Mouse (Mus musculus): ENCODE results near the gene Tmem216. TPM values are rescaled to one million over a fixed set of nuclear protein-coding genes. Genes with fewer than 3 reads are reported as not detected.

Tmem216 gene
- polyA plus RNA-seq, 1 experiment from 2014 or later: 68.6 TPM

GRCm38 (mm10) chr19:10510759-10511330 lies 45.2 kb downstream of the Tmem216 start:
- no peak overlapping the region for H3K4me3 ChIP-seq
- no peak for DNase-seq (ENCODE audit: low spot score)
- no peaks in the 10 kb centered on the region for H3K27me3 ChIP-seq (replicated peaks; ENCODE audit: low read depth, poor library complexity, severe bottlenecking)
- H3K4me1 ChIP-seq: no peaks in the 10 kb centered on the region
- no peaks in the 10 kb centered on the region for H3K9me3 ChIP-seq
- 84% methylated on average over 6 of the region's 6 CpGs for whole genome bisulfite sequencing
- peaks cover 71% of the 10 kb centered on the region for H3K36me3 ChIP-seq (replicated peaks)
- H3K27ac ChIP-seq (replicated peaks): no peak overlapping the region

- Histone ChIP-seq H3K27me3 (replicated peaks; ENCODE audit: low read depth, poor library complexity, severe bottlenecking) (no peaks in the 10 kb centered on the region), H3K4me3 (no peak overlapping the region), H3K9me3 (no peaks in the 10 kb centered on the region), H3K27ac (replicated peaks) (no peak overlapping the region), H3K36me3 (replicated peaks) (peaks cover 78% of the 10 kb centered on the region), H3K4me1 (no peaks in the 10 kb centered on the region; the same call in 1 of the 2 replicates)
- DNase-seq (ENCODE audit: low spot score): peak; percentile 63
- WGBS: 9% methylated on average over 4 of the region's 4 CpGs
These were observed 53.5 kb downstream of the Tmem216 start for GRCm38 (mm10) chr19:10502571-10502970.

- H3K4me1 ChIP-seq: no peaks in the 10 kb centered on the region; the same call in 1 of the 2 replicates
- no peak overlapping the region for H3K4me3 ChIP-seq
- no peaks in the 10 kb centered on the region for H3K27me3 ChIP-seq (replicated peaks; ENCODE audit: low read depth, poor library complexity, severe bottlenecking)
- 93% methylated on average over 8 of the region's 8 CpGs for WGBS
- no peak for DNase-seq (ENCODE audit: low spot score)
- H3K36me3 ChIP-seq (replicated peaks): peaks cover 59% of the 10 kb centered on the region
- no peak overlapping the region for H3K27ac ChIP-seq (replicated peaks)
- no peaks in the 10 kb centered on the region for H3K9me3 ChIP-seq
These were observed 55.5 kb downstream of the Tmem216 start for GRCm38 (mm10) chr19:10500581-10500980.

GRCm38 (mm10) chr19:10497512-10498160 lies 58.4 kb downstream of the Tmem216 start:
- H3K4me1 ChIP-seq: no peaks in the 10 kb centered on the region; the same call in 1 of the 2 replicates
- H3K27me3 ChIP-seq (replicated peaks; ENCODE audit: low read depth, poor library complexity, severe bottlenecking): no peaks in the 10 kb centered on the region
- no peak for DNase-seq (ENCODE audit: low spot score)
- H3K9me3 ChIP-seq: no peaks in the 10 kb centered on the region
- peaks cover 38% of the 10 kb centered on the region for H3K36me3 ChIP-seq (replicated peaks)
- H3K4me3 ChIP-seq: no peak overlapping the region
- H3K27ac ChIP-seq (replicated peaks): no peak overlapping the region
- 62% methylated on average over 8 of the region's 8 CpGs for WGBS

GRCm38 (mm10) chr19:10496976-10497375 lies 59.1 kb downstream of the Tmem216 start:
- WGBS: 68% methylated on average over 2 of the region's 2 CpGs
- Histone ChIP-seq H3K27ac (replicated peaks) (no peak overlapping the region), H3K36me3 (replicated peaks) (peaks cover 32% of the 10 kb centered on the region), H3K27me3 (replicated peaks; ENCODE audit: low read depth, poor library complexity, severe bottlenecking) (no peaks in the 10 kb centered on the region), H3K4me1 (no peaks in the 10 kb centered on the region), H3K9me3 (no peaks in the 10 kb centered on the region), H3K4me3 (no peak overlapping the region)
- DNase-seq (ENCODE audit: low spot score): no peak

- H3K9me3 ChIP-seq: no peaks in the 10 kb centered on the region
- no peak overlapping the region for H3K4me3 ChIP-seq
- 90% methylated on average over 1 of the region's 1 CpGs for whole genome bisulfite sequencing
- no peak for DNase-seq (ENCODE audit: low spot score)
- no peaks in the 10 kb centered on the region for H3K4me1 ChIP-seq
- no peak overlapping the region for H3K27ac ChIP-seq (replicated peaks)
- H3K27me3 ChIP-seq (replicated peaks; ENCODE audit: low read depth, poor library complexity, severe bottlenecking): no peaks in the 10 kb centered on the region
- peaks cover 18% of the 10 kb centered on the region for H3K36me3 ChIP-seq (replicated peaks)
These were observed 60.4 kb downstream of the Tmem216 start for GRCm38 (mm10) chr19:10495670-10496069.

GRCm38 (mm10) chr19:10486264-10486738 lies 69.7 kb downstream of the Tmem216 start:
- H3K4me1 ChIP-seq: peaks cover 13% of the 10 kb centered on the region
- no peaks in the 10 kb centered on the region for H3K9me3 ChIP-seq
- peak; percentile 70 for DNase-seq (ENCODE audit: low spot score)
- no peak overlapping the region for H3K4me3 ChIP-seq
- 24% methylated on average over 9 of the region's 9 CpGs for WGBS
- H3K27ac ChIP-seq (replicated peaks): no peak overlapping the region
- H3K36me3 ChIP-seq (replicated peaks): no peaks in the 10 kb centered on the region
- peaks cover 8% of the 10 kb centered on the region; the same call in 1 of the 2 replicates for H3K27me3 ChIP-seq (replicated peaks; ENCODE audit: low read depth, poor library complexity, severe bottlenecking)

Other genes starting within 250 kb of the Tmem216 start
- 0.44 and 0.64 TPM in 2 replicates for gene Syt7, start 167.1 kb downstream of the Tmem216 start, polyA plus RNA-seq (2016; fragmentation: Nextera tagmentation; extraction: Ambion mirVana)
- 0.29 and 0.52 TPM in 2 replicates for gene Lrrc10b, start 98.8 kb downstream of the Tmem216 start, polyA plus RNA-seq (2016; fragmentation: Nextera tagmentation; extraction: Ambion mirVana)
- 0.29 and 0.39 TPM in 2 replicates for gene Ppp1r32, start 73.3 kb downstream of the Tmem216 start, polyA plus RNA-seq (2016; fragmentation: Nextera tagmentation; extraction: Ambion mirVana)
- gene Cpsf7, start 31.0 kb downstream of the Tmem216 start, polyA plus RNA-seq (2016; fragmentation: Nextera tagmentation; extraction: Ambion mirVana): 54.5 and 55.3 TPM in 2 replicates
- 62.2 and 64.0 TPM in 2 replicates for gene Sdhaf2, start 30.1 kb downstream of the Tmem216 start, polyA plus RNA-seq (2016; fragmentation: Nextera tagmentation; extraction: Ambion mirVana)
- 12.8 and 13.9 TPM in 2 replicates for gene Cyb561a3, start 20.9 kb upstream of the Tmem216 start, polyA plus RNA-seq (2016; fragmentation: Nextera tagmentation; extraction: Ambion mirVana)
- 51.1 and 52.6 TPM in 2 replicates for gene Tmem138, start 21.1 kb upstream of the Tmem216 start, polyA plus RNA-seq (2016; fragmentation: Nextera tagmentation; extraction: Ambion mirVana)
- gene Ddb1, start 49.1 kb upstream of the Tmem216 start, polyA plus RNA-seq (2016; fragmentation: Nextera tagmentation; extraction: Ambion mirVana): 483 and 491 TPM in 2 replicates
- 22.1 and 22.4 TPM in 2 replicates for gene Tkfc, start 49.4 kb upstream of the Tmem216 start, polyA plus RNA-seq (2016; fragmentation: Nextera tagmentation; extraction: Ambion mirVana)
- 1.8 and 2.0 TPM in 2 replicates for gene Vwce, start 78.0 kb upstream of the Tmem216 start, polyA plus RNA-seq (2016; fragmentation: Nextera tagmentation; extraction: Ambion mirVana)
- gene Pga5, start 121.8 kb upstream of the Tmem216 start, polyA plus RNA-seq (2016; fragmentation: Nextera tagmentation; extraction: Ambion mirVana): not detected in 2 replicates
- 37.6 and 40.8 TPM in 2 replicates for gene Vps37c, start 132.5 kb upstream of the Tmem216 start, polyA plus RNA-seq (2016; fragmentation: Nextera tagmentation; extraction: Ambion mirVana)
- 0.15 and 0.19 TPM in 2 replicates for gene Cd5, start 182.8 kb upstream of the Tmem216 start, polyA plus RNA-seq (2016; fragmentation: Nextera tagmentation; extraction: Ambion mirVana)